Mouse (Mus musculus) MEL (cell line): Measurements from ENCODE around the gene Cd24a. TPM values are rescaled to one million over a fixed set of nuclear protein-coding genes. Genes with fewer than 3 reads are reported as not detected.

Experiments used
- DNase-seq: peaks from one replicate; pipeline ENCODE4 v3.0.0; 2011; ENCODE audit warnings: low read depth, low spot score
- H3K27ac ChIP-seq: 2 replicates; pipeline ENCODE4 v1.5.1; 2012; ENCODE audit warnings: low read depth, mild to moderate bottlenecking, control low read depth, low read length, moderate library complexity; ENCODE audit not compliant: control insufficient read depth
- H3K27me3 ChIP-seq, 2 experiments: fragments of 150-350 bp in 1 of 2; sonication (generic) in 1 of 2; 2 replicates each; pipeline ENCODE4 v1.6.1; 2012; ENCODE audit warnings: low read length in 2 of 2, mild to moderate bottlenecking in 2 of 2, improper control_type of control experiment in 1 of 2, moderate library complexity in 1 of 2; ENCODE audit not compliant: insufficient read depth in 2 of 2, control insufficient read depth in 1 of 2
- H3K36me3 ChIP-seq, 2 experiments: 2 replicates each; pipeline ENCODE4 v1.6.1; 2012 to 2014; ENCODE audit warnings: low read length in 2 of 2, improper control_type of control experiment in 1 of 2, inconsistent platforms in 1 of 2, mild to moderate bottlenecking in 1 of 2; ENCODE audit not compliant: insufficient read depth in 2 of 2, control insufficient read depth in 1 of 2
- H3K4me1 ChIP-seq, 2 experiments: fragments of 150-350 bp in 1 of 2; sonication (generic) in 1 of 2; 2 replicates each; pipeline ENCODE4 v1.6.1; 2012; ENCODE audit warnings: low read length in 2 of 2, improper control_type of control experiment in 1 of 2, mild to moderate bottlenecking in 1 of 2; ENCODE audit not compliant: insufficient read depth in 2 of 2, control insufficient read depth in 1 of 2
- H3K4me3 ChIP-seq, 2 experiments: fragments of 150-350 bp in 1 of 2; sonication (generic) in 1 of 2; 2 replicates each; pipeline ENCODE4 v1.5.1; 2012; ENCODE audit warnings: low read depth in 2 of 2, low read length in 2 of 2, mild to moderate bottlenecking in 2 of 2, moderate library complexity in 2 of 2, control low read depth in 1 of 2, improper control_type of control experiment in 1 of 2; ENCODE audit not compliant: control insufficient read depth in 1 of 2, insufficient read depth in 1 of 2
- H3K79me2 ChIP-seq: 2 replicates; pipeline ENCODE4 v1.6.1; 2012; ENCODE audit warnings: mild to moderate bottlenecking, low read length, moderate library complexity; ENCODE audit not compliant: control insufficient read depth, poor library complexity, insufficient read depth
- H3K9ac ChIP-seq: 2 replicates; pipeline ENCODE4 v1.6.1; 2012; ENCODE audit warnings: low read depth, mild to moderate bottlenecking, control low read depth, low read length, moderate library complexity; ENCODE audit not compliant: control insufficient read depth, poor library complexity, severe bottlenecking
- H3K9me3 ChIP-seq: fragments of 150-350 bp; sonication (generic); replicated peaks from 2 replicates; pipeline ENCODE4 v1.6.1; 2012; ENCODE audit warnings: mild to moderate bottlenecking, low read length, improper control_type of control experiment, moderate library complexity; ENCODE audit not compliant: insufficient read depth
- CTCF ChIP-seq, 3 experiments: IDR thresholded peaks in 2 of 3; conservative IDR thresholded peaks in 1 of 3; 2 replicates each; pipeline ENCODE4 v1.5.1; 2011 to 2012; ENCODE audit warnings: low read length in 3 of 3, low read depth in 2 of 3, mild to moderate bottlenecking in 2 of 3, improper control_type of control experiment in 1 of 3, inconsistent platforms in 1 of 3, mixed read lengths in 1 of 3, moderate library complexity in 1 of 3; ENCODE audit not compliant: control insufficient read depth in 1 of 3, insufficient read depth in 1 of 3, poor library complexity in 1 of 3, severe bottlenecking in 1 of 3
- ETS1 ChIP-seq: IDR thresholded peaks from 2 replicates; pipeline ENCODE4 v1.6.1; 2012; ENCODE audit warnings: low read depth, mild to moderate bottlenecking, inconsistent platforms, low read length, improper control_type of control experiment, moderate library complexity
- GABPA ChIP-seq: IDR thresholded peaks from 2 replicates; pipeline ENCODE4 v1.6.1; 2012; ENCODE audit warnings: low read depth, mild to moderate bottlenecking, inconsistent platforms, low read length, improper control_type of control experiment, moderate library complexity
- GATA1 ChIP-seq: IDR thresholded peaks from 2 replicates; pipeline ENCODE4 v1.6.1; 2011; ENCODE audit warnings: low read depth, low read length, improper control_type of control experiment
- KAT2A ChIP-seq: conservative IDR thresholded peaks from 2 replicates; pipeline ENCODE4 v1.6.1; 2012; ENCODE audit warnings: low read depth, low read length, improper control_type of control experiment, inconsistent platforms
- MYB ChIP-seq: IDR thresholded peaks from 2 replicates; pipeline ENCODE4 v1.6.1; 2011; ENCODE audit warnings: mild to moderate bottlenecking, low read depth, low read length, improper control_type of control experiment
- MYC ChIP-seq: IDR thresholded peaks from 2 replicates; pipeline ENCODE4 v1.6.1; 2011; ENCODE audit warnings: low read depth, mild to moderate bottlenecking, low read length, improper control_type of control experiment, moderate library complexity
- NELFE ChIP-seq: IDR thresholded peaks from 2 replicates; pipeline ENCODE4 v1.6.1; 2011; ENCODE audit warnings: low read depth, low read length, improper control_type of control experiment
- NRF1 ChIP-seq: IDR thresholded peaks from 2 replicates; pipeline ENCODE4 v1.6.1; 2014; ENCODE audit warnings: low read depth, mild to moderate bottlenecking, inconsistent platforms, low read length, improper control_type of control experiment, moderate library complexity; ENCODE audit not compliant: poor library complexity, insufficient read depth, severe bottlenecking
- POLR2A ChIP-seq, 2 experiments: IDR thresholded peaks; 2 replicates each; pipeline ENCODE4 v1.6.1; 2011 to 2012; ENCODE audit warnings: low read length in 2 of 2, mild to moderate bottlenecking in 2 of 2, control low read depth in 1 of 2, improper control_type of control experiment in 1 of 2, low read depth in 1 of 2, moderate library complexity in 1 of 2; ENCODE audit not compliant: control insufficient read depth in 1 of 2, insufficient read depth in 1 of 2, poor library complexity in 1 of 2
- POLR2AphosphoS2 ChIP-seq: IDR thresholded peaks from 2 replicates; pipeline ENCODE4 v1.6.1; 2011; ENCODE audit warnings: low read length, improper control_type of control experiment
- RCOR1 ChIP-seq: IDR thresholded peaks from 2 replicates; pipeline ENCODE4 v1.6.1; 2012; ENCODE audit warnings: low read depth, mild to moderate bottlenecking, inconsistent platforms, low read length, improper control_type of control experiment
- SMC3 ChIP-seq: IDR thresholded peaks from 2 replicates; pipeline ENCODE4 v1.6.1; 2011; ENCODE audit warnings: low read depth, low read length, improper control_type of control experiment
- TAL1 ChIP-seq: IDR thresholded peaks from 2 replicates; pipeline ENCODE4 v1.6.1; 2012; ENCODE audit warnings: mild to moderate bottlenecking, inconsistent platforms, low read length, moderate library complexity, mixed read lengths
- TBP ChIP-seq: IDR thresholded peaks from 2 replicates; pipeline ENCODE4 v1.8.0; 2011; ENCODE audit warnings: low read depth, low read length, improper control_type of control experiment
- ZMIZ1 ChIP-seq: IDR thresholded peaks from 2 replicates; pipeline ENCODE4 v1.6.1; 2012; ENCODE audit warnings: low read depth, mild to moderate bottlenecking, inconsistent platforms, low read length, improper control_type of control experiment, moderate library complexity
- polyA plus RNA-seq, 2 experiments: library from polyadenylated mRNA; stranded (reverse) in 1 of 2; unstranded in 1 of 2; fragments of >175 nt in 1 of 2; fragments of >200 nt in 1 of 2; gene quantifications; 2 replicates each; pipeline versions ENCODE4 v1.2.1 to v1.2.4; 2012; ENCODE audit warnings: low replicate concordance in 2 of 2, low read depth in 1 of 2; ENCODE audit not compliant: insufficient read length in 2 of 2, insufficient read depth in 1 of 2, missing spikeins in 1 of 2
- total RNA-seq: library from RNA; depleted of rRNA; stranded (reverse); fragments of 300-350 nt; gene quantifications from 2 replicates; pipeline ENCODE4 v1.2.3, GENCODE M21; 2012

Gene Cd24a
- total and polyA plus RNA-seq, 3 experiments: 96.6 to 181 TPM; not detected in 1

GRCm38 (mm10) chr10:43588470-43589177, 10.5 kb downstream of the Cd24a start (continued):
- TF ChIP-seq MYC (peak; percentile 83), RCOR1 (peak; percentile 41; the same call in 1 of the 2 replicates), KAT2A (no peak; the same call in 1 of the 2 replicates), CTCF (IDR thresholded peaks at IDR 0.05 in 2 of 3, conservative IDR thresholded peaks at IDR 0.05 in 1 of 3; ENCODE audit: control insufficient read depth in 1 of 3, insufficient read depth in 1 of 3, low read depth in 2 of 3, low read length in 3 of 3, poor library complexity in 1 of 3, severe bottlenecking in 1 of 3) (no peak), GATA1 (peak; percentile 86), POLR2AphosphoS2 (no peak), TAL1 (peak; percentile 78), MYB (peak; percentile 40; the same call in 1 of the 2 replicates), SMC3 (no peak), POLR2A (IDR thresholded peaks at IDR 0.05; ENCODE audit: control insufficient read depth in 1 of 2, insufficient read depth in 1 of 2, low read depth in 1 of 2, low read length in 2 of 2, poor library complexity in 1 of 2) (peak in 1 of 2 experiments; percentile 29; a peak in 1 of 4 replicates), NELFE (no peak), TBP (no peak), NRF1 (no peak)

GRCm38 (mm10) chr10:43591477-43591876, 13.4 kb downstream of the Cd24a start:
- TF ChIP-seq ETS1 (no peak), GABPA (no peak)
- DNase-seq: no peak
- no peaks in the 10 kb centered on the region for H3K79me2 ChIP-seq
- no peaks in the 10 kb centered on the region for H3K9me3 ChIP-seq
- H3K4me1 ChIP-seq: peaks cover 17 to 42% of the 10 kb centered on the region in 2 experiments
- no peaks in the 10 kb centered on the region for H3K27me3 ChIP-seq
- no peak overlapping the region for H3K9ac ChIP-seq
- no peak overlapping the region for H3K27ac ChIP-seq
- no peak overlapping the region for H3K4me3 ChIP-seq
- H3K36me3 ChIP-seq: peaks cover 0 to 30% of the 10 kb centered on the region in 2 experiments; a peak in 2 of 4 replicates

- Histone ChIP-seq H3K4me3 (no peak overlapping the region), H3K9me3 (no peaks in the 10 kb centered on the region), H3K4me1 (peaks cover 17 to 41% of the 10 kb centered on the region in 2 experiments), H3K36me3 (peaks cover 0 to 28% of the 10 kb centered on the region in 2 experiments; a peak in 2 of 4 replicates), H3K27me3 (no peaks in the 10 kb centered on the region), H3K27ac (peak overlapping the region; percentile 29; the same call in 1 of the 2 replicates), H3K9ac (no peak overlapping the region), H3K79me2 (no peaks in the 10 kb centered on the region)
- no peak for TF ChIP-seq GATA1
- 0 out of 2 replicates have a peak, but pooled peaks have one; percentile 7 for TF ChIP-seq RCOR1
- no peak for TF ChIP-seq ZMIZ1
- peak; percentile 55 for DNase-seq
Measured at GRCm38 (mm10) chr10:43593182-43593581, 15.1 kb downstream of the Cd24a start.
